Mouse (Mus musculus) skeletal muscle tissue, adult 2 months (tissue): ENCODE measurements around the gene Map3k14.

ENCODE experiments used
- DNase-seq: peaks from one replicate; pipeline ENCODE4 v3.0.0-alpha.2; 2012; ENCODE audit warnings: low read depth, low spot score

Map3k14 gene

DNA sequence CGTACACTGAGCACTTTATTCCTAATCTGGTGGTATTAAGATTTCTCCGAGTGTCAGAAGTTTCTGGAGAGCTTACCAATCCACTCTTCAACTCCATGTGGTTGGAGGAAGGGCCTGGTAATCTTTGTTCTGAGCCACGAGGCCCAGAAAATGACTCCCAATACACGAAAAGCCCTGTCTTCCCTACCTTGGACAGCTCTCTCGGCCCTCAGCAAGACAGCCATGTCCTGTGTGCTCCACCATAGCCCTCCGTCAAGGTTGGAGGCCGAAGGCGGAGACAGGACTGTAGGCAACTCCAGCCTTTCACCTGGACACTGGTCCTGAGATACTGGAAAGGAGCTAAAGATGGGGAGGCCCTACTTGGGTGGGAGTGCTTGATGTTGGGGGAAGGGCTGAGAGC is 57.0 kb downstream of the Map3k14 start:
- no peak for DNase-seq

DNA sequence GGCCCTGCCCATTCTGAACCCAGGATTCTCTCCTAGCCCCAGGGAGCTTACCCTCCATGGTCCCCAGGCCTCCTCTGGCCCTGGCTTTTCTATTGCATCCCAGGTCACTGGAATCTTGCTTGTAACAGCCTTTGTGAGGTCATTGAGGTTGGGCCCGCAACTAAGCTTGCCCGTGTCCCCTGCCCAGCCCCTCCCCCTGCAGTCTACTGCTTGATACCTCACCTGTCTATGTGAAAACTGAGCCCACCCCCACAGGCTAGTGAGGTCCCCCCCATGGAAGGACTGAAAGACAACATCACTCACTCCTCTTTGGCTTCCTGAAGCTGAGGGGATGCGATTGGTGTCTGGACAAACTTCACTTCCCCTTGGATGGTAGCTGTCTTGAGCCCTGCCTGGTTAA is 58.8 kb downstream of the Map3k14 start, which contains the start of gene 1700023F06Rik:
TSS of gene 1700023F06Rik (minus strand) at position 101 of the 400 bp plus-strand sequence.
- DNase-seq: no peak

DNA sequence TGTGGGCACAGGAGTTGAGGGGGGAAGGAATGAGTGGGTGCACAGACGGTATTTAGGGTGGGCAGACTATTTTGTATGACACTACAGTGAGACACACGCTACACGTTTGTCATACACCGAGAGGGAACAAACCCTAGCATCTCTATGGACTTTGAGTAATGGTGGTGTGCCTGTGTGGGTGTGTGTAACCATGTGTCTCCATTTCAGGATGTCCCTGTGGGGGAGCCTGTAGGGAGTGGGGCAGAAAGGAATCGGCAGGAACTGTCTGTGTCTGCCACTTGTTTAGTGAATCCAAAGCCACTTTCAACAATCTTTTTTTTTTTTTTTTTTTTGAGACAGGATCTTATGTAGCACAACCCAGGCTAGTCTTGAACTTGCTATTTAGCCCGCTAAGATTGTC is 61.1 kb downstream of the Map3k14 start:
- no peak for DNase-seq

DNA sequence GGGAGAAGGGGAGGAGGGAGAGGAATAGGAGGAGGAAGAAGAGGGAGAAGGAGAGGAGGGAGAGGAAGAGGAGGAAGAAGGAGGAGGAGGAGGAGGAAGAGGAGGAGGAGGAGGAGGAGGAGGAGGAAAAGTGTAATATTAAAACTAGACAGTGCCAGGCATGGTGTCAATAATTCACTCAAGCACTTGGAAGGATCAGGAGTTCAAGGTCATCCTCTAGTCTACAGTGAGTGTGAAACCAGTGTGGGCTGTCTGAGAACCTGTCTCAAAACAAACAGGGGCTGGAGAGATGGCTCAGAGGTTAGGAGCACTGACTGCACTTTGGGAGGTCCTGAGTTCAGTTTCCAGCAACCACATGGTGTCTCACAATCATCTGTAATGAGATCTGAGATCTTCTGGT is 64.9 kb downstream of the Map3k14 start:
- DNase-seq: no peak

DNA sequence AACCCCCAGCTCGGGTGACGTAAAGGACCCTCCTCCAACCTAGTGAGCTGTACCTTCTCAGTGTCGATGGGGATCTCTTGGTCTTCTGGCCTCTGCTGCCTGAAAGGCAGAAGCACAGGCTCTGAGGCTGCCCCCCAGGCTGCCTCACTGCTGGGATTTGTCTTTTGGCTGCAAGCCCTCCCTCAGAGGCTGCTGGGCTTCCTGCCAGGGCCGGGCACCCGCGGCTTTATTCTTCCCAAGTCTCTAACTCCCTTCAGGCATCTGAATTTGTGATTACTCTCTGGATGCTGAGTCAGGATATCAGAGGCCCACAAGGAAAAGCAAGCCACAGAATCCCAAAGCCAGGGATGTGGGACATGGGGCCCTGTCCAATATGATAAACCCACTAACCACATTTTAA is 65.6 kb downstream of the Map3k14 start:
- DNase-seq: no peak

DNA sequence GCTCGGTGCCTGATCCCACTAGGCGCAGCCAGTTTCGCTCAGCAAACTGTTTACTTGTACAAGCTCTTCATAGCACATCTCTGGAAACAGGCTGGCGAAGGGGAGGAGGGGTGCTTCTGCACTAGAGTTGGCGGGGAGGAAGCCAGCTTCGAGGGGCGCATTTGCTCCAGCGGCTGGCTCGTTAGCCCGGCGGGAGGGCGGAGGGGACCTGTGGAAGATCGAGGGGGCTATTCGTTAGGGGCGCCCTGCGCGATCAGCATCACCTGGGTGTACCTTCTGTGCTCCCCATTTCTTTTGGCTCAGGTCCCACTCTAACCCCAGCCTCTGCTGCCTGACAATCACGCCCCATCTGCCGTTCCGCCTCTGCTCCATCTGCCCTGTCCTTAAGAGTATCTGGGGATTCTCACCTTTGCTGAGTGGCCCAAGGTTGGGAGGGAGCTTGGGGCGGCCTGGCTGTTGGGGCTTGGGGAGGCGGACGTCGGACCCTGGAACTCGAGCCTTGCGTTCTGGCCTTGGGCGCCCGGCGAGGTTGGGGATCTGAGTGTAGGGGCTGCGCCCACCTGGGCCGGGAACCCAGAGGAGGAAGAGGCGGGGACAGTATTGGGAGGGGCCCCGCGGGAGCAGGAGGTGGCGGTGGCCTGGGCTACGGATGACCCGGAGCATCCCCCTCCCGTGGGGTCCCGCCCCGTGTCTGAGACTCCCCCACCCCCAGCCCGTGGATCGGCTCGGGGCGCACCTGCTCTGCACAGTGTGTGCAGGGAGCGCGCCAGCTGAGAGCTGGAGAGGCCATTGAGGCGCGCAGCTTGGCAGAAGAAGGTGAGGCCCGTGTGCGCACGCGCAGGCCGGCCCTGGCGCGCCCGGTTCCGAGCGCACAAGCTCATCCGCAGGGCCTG is 68.1 kb downstream of the Map3k14 start:
- no peak for DNase-seq

DNA sequence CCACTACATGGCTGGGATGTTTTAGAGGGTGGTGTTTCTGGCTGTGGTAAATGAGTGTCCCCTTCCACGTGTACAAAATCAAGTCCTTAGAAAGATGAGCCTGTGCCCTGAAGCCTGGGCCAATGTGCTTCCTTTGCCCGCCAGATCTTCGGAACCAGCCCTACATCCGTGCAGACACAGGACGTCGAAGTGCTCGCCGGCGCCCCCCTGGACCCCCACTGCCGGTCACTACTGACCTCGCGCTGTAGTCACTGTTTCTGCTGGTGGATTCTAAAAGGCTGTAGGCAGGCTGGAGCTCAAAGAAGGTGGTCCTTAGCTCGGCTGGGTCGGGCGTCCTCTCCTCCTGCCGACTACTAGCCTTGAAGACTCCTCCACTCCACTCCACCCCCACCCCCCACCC is 68.9 kb downstream of the Map3k14 start:
- DNase-seq: no peak

DNA sequence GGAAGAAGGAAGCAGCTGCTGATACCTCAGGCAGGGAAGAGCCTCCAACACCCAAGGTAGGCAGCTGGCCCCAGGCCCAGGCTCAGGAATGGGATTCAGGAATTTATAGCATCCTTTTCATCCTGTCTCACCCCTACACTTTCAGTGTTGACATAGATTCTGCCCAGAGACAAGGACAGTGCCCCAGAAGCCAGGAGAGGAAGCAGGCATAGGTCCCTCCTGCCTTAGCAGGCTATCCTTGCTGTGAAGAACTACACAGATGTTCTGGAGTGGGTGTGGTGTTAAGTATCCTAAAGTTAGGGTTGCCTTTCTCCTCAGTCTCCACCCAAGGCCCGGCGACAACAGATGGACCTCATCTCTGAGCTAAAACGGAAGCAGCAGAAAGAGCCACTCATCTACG is 69.9 kb downstream of the Map3k14 start:
- DNase-seq: no peak

DNA sequence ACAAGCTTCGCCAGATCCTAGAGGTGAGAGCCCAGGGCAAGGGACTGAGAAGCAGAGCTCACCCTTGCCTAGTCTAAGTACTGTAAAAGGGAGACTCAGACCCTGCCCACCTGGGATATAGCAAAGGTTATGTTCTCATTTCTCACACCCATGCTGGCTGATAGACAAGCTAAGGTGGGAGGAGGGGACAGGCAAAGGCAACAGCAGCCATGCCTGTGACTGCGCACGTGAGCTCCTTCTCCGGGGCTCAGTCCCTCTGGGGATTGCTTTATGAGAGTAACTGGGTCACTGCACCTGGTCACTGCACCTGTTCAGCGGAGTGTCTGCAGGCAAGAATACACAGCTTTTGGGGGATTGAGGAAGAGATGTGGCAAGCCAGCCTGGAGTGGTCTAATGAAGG is 71.6 kb downstream of the Map3k14 start:
- DNase-seq: no peak

DNA sequence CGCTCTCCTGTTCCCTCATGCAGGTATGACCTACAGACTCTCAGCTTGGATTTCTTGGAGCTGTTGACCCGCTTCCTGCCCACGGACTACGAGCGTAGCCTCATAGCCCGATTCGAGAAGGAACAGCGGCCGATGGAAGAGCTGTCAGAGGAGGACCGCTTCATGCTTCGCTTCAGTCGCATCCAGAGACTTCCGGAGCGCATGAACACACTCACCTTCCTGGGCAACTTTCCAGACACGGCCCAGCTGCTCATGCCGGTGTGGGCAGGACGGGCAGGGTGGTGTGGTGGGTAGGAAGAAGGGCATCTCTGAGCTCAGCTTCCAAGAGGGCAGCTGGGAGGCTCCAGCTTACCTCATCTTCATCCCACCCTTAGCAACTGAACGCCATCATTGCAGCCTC is 72.0 kb downstream of the Map3k14 start:
- no peak for DNase-seq

DNA sequence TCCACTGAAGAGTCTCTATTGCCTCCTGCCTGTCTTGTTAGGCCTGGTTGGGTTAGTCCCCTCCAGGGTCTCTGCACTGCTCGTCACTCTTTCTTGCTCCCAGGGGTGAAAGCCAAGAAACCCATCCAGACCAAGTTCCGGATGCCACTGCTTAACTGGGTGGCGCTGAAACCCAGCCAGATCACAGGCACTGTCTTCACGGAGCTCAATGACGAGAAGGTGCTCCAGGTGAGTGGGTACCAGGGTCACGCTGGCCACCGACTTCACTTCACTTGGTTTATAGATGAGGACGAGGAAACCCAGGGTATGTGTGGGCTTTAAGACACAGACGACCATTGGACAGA is 73.5 kb downstream of the Map3k14 start:
- no peak for DNase-seq

DNA sequence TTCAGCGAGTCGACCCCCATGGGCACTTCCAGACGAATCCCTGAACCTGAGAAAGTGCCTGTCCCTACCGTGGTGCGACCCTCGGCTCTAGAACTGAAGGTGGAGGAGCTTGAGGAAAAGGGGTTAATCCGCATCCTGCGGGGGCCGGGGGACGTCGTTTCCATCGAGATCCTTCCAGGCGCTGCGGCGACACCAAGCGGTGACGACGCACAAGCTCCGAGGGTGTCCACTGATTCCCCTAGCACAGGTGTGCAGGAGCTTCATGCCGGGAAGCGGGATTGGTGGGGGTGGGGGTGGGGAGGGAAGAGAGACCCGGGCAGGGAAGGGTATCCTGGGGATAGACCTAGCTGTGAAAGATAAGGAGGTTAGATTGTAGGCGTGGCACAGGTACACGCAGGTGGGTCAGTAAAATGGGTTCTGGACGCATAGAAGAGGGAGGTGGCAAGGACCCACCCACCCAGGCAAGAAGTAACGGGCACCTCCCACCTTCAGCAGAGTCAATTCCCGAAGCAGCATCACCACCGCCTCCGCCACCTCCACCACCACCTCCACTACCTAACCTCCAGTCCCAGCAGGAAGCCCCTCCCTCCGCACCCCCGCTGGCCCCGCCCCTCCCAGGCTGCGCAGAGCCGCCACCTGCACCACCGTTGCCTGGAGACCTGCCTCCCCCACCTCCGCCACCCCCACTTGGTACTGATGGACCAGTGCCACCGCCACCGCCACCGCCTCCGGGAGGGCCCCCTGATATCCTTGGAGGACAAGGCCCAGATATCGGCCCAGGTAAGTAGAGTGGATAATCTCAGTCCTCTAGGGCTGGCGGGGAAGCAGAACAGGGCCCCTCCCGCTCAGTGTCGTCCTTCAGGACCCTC is 74.1 kb downstream of the Map3k14 start:
- no peak for DNase-seq

DNA sequence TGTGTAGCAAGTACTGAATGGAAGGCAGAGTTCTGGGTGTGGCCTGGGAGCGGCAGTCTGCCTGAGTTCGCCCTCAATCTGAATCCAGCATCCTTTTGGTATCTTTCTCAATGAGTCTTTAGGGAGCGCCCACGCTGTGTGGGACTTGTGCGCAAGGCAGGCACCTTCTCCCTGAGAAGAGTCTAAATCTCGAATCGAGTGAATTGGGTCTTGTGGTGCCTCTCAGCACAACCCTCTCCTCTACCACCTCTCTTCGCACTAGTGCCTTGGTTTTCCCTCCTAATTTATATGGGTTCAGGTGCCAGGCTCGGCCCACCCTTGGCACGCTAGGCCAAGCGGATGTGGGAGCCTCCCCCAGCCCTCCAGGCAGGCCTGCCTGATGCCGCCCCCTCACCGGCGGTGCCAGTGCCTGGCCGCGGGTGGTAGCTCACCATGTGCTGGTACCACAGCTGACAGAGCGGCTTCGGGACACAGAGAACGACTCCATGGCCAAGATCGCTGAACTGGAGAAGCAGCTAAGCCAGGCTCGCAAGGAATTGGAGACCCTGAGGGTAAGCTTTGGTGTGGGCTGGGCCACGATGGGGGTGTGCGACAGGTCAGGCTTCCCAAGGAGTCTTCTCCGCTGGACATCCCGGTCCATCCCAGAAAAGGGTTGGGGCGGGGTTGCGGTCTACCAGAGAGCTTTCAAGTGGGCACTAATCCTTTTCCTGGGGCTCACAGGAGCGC is 74.9 kb downstream of the Map3k14 start:
- no peak for DNase-seq

DNA sequence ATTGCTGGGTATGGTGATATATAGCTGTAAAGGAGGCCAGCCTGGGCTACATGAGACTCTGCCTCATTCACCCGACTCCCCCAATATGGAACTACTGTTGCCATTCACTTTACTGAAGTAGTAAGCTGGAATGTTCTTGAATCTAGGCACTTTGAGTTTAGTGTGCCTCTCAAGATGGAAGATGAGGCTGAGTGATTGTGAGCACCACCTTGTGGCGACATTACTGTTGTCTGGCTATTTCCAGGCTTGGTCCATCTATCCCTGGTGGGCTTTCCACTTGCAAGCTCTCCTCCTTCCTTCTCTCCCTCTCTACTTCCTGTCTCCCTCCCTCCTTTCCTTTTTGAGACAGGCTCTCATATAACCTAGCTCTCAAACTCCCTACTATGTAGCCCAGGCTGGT is 82.4 kb downstream of the Map3k14 start:
- no peak for DNase-seq

DNA sequence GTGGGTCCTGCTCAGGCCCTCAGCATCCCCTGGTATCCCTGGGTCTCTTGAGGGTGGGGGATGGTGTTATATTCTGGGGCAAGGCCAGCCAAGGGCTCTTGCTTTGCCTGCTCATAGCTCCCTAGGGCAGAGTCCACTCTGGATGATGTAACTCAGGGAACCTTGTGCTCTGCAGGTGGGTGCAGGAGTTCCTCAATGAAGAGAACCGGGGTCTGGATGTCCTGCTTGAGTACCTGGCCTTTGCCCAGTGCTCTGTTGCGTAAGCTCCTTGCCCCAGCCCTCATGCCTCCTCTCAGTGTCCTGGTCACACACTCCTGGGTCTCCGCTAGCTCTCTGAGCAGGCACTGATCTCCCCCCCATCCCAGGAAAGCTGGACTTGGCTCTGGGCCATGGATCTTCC is 85.4 kb downstream of the Map3k14 start:
- DNase-seq: no peak

DNA sequence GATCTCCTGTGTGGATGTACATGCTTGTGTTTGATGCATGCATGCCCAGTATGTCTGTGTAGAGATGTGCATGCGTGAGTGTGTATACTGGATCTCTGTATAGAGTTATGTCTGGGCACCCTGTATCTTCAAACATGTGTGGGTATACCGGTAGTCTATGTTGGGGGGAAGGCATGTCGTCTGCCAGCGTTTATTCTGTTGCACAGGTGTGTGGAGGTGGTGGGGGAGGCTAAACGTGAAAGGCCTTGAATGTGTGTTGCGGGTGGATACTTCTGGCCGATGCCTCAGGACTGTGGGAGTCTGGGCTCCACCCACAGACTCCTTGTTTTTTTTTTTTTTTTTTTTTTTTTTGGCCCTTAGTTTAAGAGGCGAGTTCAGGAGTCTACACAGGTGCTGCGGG is 85.9 kb downstream of the Map3k14 start:
- DNase-seq: no peak

DNA sequence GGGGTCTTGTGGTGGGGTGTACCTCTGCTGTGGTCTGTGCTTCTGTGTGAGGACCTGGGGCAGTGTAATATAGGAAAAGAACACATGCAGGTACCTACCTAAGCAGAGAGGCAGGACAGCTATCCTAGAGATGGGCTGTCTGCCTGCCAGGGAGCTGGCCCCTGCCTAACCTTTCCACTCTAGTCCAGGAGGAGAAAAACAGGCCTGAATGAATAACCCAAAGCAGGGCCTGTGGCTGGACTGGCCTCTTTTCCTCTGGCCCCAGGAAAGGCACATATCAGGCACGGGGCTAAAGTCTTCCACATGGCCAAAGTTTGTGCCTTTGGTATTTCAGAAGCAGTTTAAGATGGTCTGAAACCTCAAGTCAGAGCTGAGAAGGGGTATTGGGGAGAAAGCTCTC is 86.8 kb downstream of the Map3k14 start:
- DNase-seq: no peak

DNA sequence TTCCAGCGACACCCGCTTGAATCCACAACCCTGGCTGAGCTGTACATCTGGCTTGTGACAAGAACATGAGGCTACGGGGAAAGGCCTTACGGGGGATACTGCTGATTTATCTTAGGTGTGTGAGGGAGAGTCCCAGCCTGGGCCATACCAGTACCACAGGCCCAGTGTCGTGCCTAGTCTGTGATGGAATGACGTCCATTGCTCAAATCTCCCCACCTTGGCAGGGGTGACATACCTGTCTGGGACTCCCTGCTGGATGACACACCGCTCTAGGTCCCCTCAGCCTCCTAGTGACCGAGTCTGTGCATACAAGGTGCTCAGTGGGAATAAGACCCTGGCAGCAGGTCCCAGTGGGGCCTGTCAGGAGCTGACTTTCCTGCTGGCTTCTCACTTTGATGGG is 88.5 kb downstream of the Map3k14 start:
- DNase-seq: no peak

DNA sequence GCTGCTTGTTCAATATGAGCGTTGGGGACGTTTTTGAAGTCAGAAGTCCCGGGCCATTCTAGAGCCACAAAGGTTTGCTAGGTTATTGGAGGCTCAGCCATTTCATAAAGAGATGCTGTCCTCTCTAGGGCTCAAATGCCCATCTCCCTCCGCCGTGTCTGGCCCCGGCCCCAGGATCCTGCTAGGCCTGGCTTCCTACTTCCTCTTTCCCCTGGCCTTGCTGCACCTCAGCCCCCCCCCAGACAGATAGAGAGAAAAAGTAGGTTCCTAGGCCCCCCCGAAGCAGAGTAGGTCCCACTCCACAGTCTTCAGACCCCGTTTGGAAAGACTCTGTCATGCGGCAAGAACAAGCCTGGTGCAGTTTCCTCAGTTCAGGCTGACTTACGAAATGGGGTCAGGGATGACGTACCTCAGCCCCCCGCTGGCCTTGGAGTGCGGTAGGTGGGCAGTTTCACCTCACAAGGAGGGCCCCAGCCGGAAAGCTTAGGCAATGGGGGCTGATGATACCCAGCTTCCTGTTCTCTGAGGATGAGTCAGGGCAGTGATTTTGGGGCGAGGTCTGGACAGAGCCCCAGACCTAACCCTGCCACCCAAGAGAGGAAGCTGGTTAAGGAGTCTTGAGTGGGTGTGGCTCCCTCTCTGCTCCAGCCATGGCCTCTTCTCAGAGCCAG is 89.3 kb downstream of the Map3k14 start:
- DNase-seq: no peak

DNA sequence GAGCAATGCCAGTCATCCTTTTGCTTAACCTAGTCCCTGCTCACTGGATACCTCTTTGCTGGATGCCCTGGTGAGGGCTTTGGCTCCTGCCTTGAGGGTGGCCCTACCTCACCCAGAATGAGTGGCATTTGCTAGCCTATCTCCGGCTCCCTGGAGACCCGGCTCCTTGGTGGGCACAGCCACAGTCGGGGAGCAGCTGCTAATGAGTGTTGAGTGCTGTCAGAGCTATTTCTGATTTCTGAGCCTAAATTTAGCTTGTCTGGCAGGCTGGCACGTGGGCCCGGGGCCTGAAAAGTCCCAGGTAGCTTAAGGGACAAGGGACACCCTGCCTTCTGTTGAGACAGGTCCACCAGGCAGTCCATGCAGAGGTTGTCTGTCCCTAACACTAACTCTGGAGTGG is 90.1 kb downstream of the Map3k14 start:
- no peak for DNase-seq

DNA sequence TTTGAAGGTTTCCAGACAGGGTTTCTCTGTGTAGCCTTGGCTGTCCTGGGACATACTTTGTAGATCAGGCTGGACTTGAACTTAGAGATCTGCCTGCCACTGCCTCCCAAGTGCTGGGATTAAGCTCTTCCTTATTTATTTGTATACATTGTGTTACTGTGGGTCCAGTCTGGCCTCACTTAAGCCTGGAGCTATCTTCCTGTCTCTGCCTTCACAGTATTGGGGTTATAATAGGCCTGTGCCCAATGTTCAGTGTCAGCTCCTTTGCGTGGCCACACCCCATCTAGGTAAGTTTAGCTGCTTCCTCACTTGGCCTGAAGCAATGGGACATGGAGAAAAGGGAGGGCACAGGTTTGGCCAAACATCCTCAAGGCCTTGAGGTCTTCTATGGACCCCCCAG is 90.8 kb downstream of the Map3k14 start:
- no peak for DNase-seq
